Mouse (Mus musculus): ENCODE measurements around the gene Ston2. TPM values are rescaled to one million over a fixed set of nuclear protein-coding genes. Genes with fewer than 3 reads are reported as not detected.
A peak's percentile ranks its signal among the peaks of the same experiment; 100 is the strongest.
"Not testable (repeated sequence)": the region's sequence is repeated elsewhere in the genome, so short reads cannot be mapped to it uniquely, and the experiment has no call there.

The Ston2 gene
- polyA plus RNA-seq, 1 experiment, result 3.6 TPM

GRCm38 (mm10) chr12:91589542-91589846 is 198.7 kb downstream of the Ston2 start:
- peaks cover 27% of the 10 kb centered on the region for H3K36me3 ChIP-seq (ENCODE audit: control insufficient read depth)
- peaks cover 2% of the 10 kb centered on the region; the same call in 1 of the 2 replicates for H3K9me3 ChIP-seq (ENCODE audit: control insufficient read depth, low read length)
- H3K27me3 ChIP-seq (ENCODE audit: control insufficient read depth), result no peaks in the 10 kb centered on the region
- no peak for TF ChIP-seq TAL1 (IDR thresholded peaks at IDR 0.05; ENCODE audit: low read length)
- TF ChIP-seq GATA1 (IDR thresholded peaks at IDR 0.05; ENCODE audit: low read length), result no peak
- peaks cover 32% of the 10 kb centered on the region for H3K4me1 ChIP-seq (ENCODE audit: control insufficient read depth)
- peak overlapping the region; percentile 94 for H3K4me3 ChIP-seq (replicated peaks)

GRCm38 (mm10) chr12:91588670-91589541 is 199.3 kb downstream of the Ston2 start:
- H3K36me3 ChIP-seq (ENCODE audit: control insufficient read depth), result peaks cover 33% of the 10 kb centered on the region
- H3K4me3 ChIP-seq (replicated peaks), result peak overlapping the region; percentile 94
- H3K4me1 ChIP-seq (ENCODE audit: control insufficient read depth), result peaks cover 34% of the 10 kb centered on the region
- no peaks in the 10 kb centered on the region for H3K27me3 ChIP-seq (ENCODE audit: control insufficient read depth)
- peaks cover 2% of the 10 kb centered on the region; the same call in 1 of the 2 replicates for H3K9me3 ChIP-seq (ENCODE audit: control insufficient read depth, low read length)
- no peak for TF ChIP-seq TAL1 (IDR thresholded peaks at IDR 0.05; ENCODE audit: low read length)
- TF ChIP-seq GATA1 (IDR thresholded peaks at IDR 0.05; ENCODE audit: low read length), result no peak

GRCm38 (mm10) chr12:91588176-91588669 is 200.0 kb downstream of the Ston2 start:
- H3K4me1 ChIP-seq (ENCODE audit: control insufficient read depth), result peaks cover 37% of the 10 kb centered on the region
- H3K27me3 ChIP-seq (ENCODE audit: control insufficient read depth), result no peaks in the 10 kb centered on the region
- H3K9me3 ChIP-seq (ENCODE audit: control insufficient read depth, low read length), result peaks cover 2% of the 10 kb centered on the region; the same call in 1 of the 2 replicates
- H3K4me3 ChIP-seq (replicated peaks), result peak overlapping the region; percentile 94
- H3K36me3 ChIP-seq (ENCODE audit: control insufficient read depth), result peaks cover 39% of the 10 kb centered on the region
- no peak for TF ChIP-seq TAL1 (IDR thresholded peaks at IDR 0.05; ENCODE audit: low read length)
- TF ChIP-seq GATA1 (IDR thresholded peaks at IDR 0.05; ENCODE audit: low read length), result no peak

GRCm38 (mm10) chr12:91587491-91588033 is 200.6 kb downstream of the Ston2 start:
- Histone ChIP-seq H3K4me1 (ENCODE audit: control insufficient read depth) (peaks cover 43% of the 10 kb centered on the region), H3K36me3 (ENCODE audit: control insufficient read depth) (peaks cover 46% of the 10 kb centered on the region), H3K4me3 (replicated peaks) (peak overlapping the region; percentile 94), H3K9me3 (ENCODE audit: control insufficient read depth, low read length) (peaks cover 2% of the 10 kb centered on the region; the same call in 1 of the 2 replicates), H3K27me3 (ENCODE audit: control insufficient read depth) (no peaks in the 10 kb centered on the region)
- no peak for TF ChIP-seq GATA1 (IDR thresholded peaks at IDR 0.05; ENCODE audit: low read length)
- no peak for TF ChIP-seq TAL1 (IDR thresholded peaks at IDR 0.05; ENCODE audit: low read length)

GRCm38 (mm10) chr12:91587077-91587476 is 201.1 kb downstream of the Ston2 start:
- H3K27me3 ChIP-seq (ENCODE audit: control insufficient read depth), result no peaks in the 10 kb centered on the region
- TF ChIP-seq TAL1 (IDR thresholded peaks at IDR 0.05; ENCODE audit: low read length), result no peak
- TF ChIP-seq GATA1 (IDR thresholded peaks at IDR 0.05; ENCODE audit: low read length), result no peak
- H3K4me1 ChIP-seq (ENCODE audit: control insufficient read depth), result peaks cover 47% of the 10 kb centered on the region
- H3K4me3 ChIP-seq (replicated peaks), result peak overlapping the region; percentile 94
- H3K9me3 ChIP-seq (ENCODE audit: control insufficient read depth, low read length), result peaks cover 2% of the 10 kb centered on the region; the same call in 1 of the 2 replicates
- peaks cover 51% of the 10 kb centered on the region for H3K36me3 ChIP-seq (ENCODE audit: control insufficient read depth)

GRCm38 (mm10) chr12:91585815-91586214 is 202.4 kb downstream of the Ston2 start:
- H3K4me1 ChIP-seq (ENCODE audit: control insufficient read depth), result peaks cover 48% of the 10 kb centered on the region
- H3K27me3 ChIP-seq (ENCODE audit: control insufficient read depth); H3K4me3 ChIP-seq (replicated peaks); H3K9me3 ChIP-seq (ENCODE audit: control insufficient read depth, low read length): not testable (repeated sequence)
- H3K36me3 ChIP-seq (ENCODE audit: control insufficient read depth), result peaks cover 64% of the 10 kb centered on the region

GRCm38 (mm10) chr12:91585206-91585605 is 203.0 kb downstream of the Ston2 start:
- H3K4me3 ChIP-seq (replicated peaks), result no peak overlapping the region
- no peaks in the 10 kb centered on the region for H3K27me3 ChIP-seq (ENCODE audit: control insufficient read depth)
- H3K4me1 ChIP-seq (ENCODE audit: control insufficient read depth), result peaks cover 47% of the 10 kb centered on the region
- H3K36me3 ChIP-seq (ENCODE audit: control insufficient read depth), result peaks cover 70% of the 10 kb centered on the region
- TF ChIP-seq TAL1 (IDR thresholded peaks at IDR 0.05; ENCODE audit: low read length) (no peak), GATA1 (IDR thresholded peaks at IDR 0.05; ENCODE audit: low read length) (no peak)
- H3K9me3 ChIP-seq (ENCODE audit: control insufficient read depth, low read length), result peaks cover 2% of the 10 kb centered on the region; the same call in 1 of the 2 replicates

GRCm38 (mm10) chr12:91583409-91583808 is 204.8 kb downstream of the Ston2 start:
- no peak for TF ChIP-seq GATA1 (IDR thresholded peaks at IDR 0.05; ENCODE audit: low read length)
- no peak for TF ChIP-seq TAL1 (IDR thresholded peaks at IDR 0.05; ENCODE audit: low read length)
- Histone ChIP-seq H3K36me3 (ENCODE audit: control insufficient read depth) (peaks cover 85% of the 10 kb centered on the region), H3K4me1 (ENCODE audit: control insufficient read depth) (peaks cover 54% of the 10 kb centered on the region)

More at GRCm38 (mm10) chr12:91583409-91583808, 204.8 kb downstream of the Ston2 start:
- Histone ChIP-seq H3K9me3 (ENCODE audit: control insufficient read depth, low read length) (peaks cover 2% of the 10 kb centered on the region; the same call in 1 of the 2 replicates), H3K4me3 (replicated peaks) (no peak overlapping the region), H3K27me3 (ENCODE audit: control insufficient read depth) (no peaks in the 10 kb centered on the region)

Other genes with a start within 250 kb of the Ston2 start
- 0.80 and 0.84 TPM in 2 replicates for gene Gtf2a1, start 197.9 kb downstream of the Ston2 start, polyA plus RNA-seq (2012)
- 0.29 and 0.30 TPM in 2 replicates for gene Sel1l, start 60.8 kb upstream of the Ston2 start, polyA plus RNA-seq (2012)